Mouse (Mus musculus) liver, adult 2 months (tissue): ENCODE data around the gene Cdh4. TPM values are rescaled to one million over a fixed set of nuclear protein-coding genes. Genes with fewer than 3 reads are reported as not detected.

Experiments used
- DNase-seq: peaks from one replicate; pipeline ENCODE4 v3.0.0-alpha.2; 2011; ENCODE audit warnings: low read depth, low spot score; ENCODE audit errors: extremely low read depth
- H3K27ac ChIP-seq: fragments of 200-500 bp; replicated peaks from 2 replicates; pipeline ENCODE4 v1.5.1; 2012; ENCODE audit warnings: low read depth, mild to moderate bottlenecking, control low read depth, inconsistent platforms, low read length; ENCODE audit not compliant: insufficient read depth
- H3K27me3 ChIP-seq: fragments of 200-500 bp; 2 replicates; pipeline ENCODE4 v1.6.1; 2012; ENCODE audit warnings: mild to moderate bottlenecking, moderate library complexity, low read length, inconsistent platforms; ENCODE audit not compliant: control insufficient read depth, insufficient read depth
- H3K36me3 ChIP-seq: fragments of 200-500 bp; 2 replicates; pipeline ENCODE4 v1.6.1; 2012; ENCODE audit warnings: low read length, inconsistent platforms; ENCODE audit not compliant: control insufficient read depth, insufficient read depth
- H3K4me1 ChIP-seq: fragments of 200-500 bp; 2 replicates; pipeline ENCODE4 v1.6.1; 2011; ENCODE audit warnings: low read length; ENCODE audit not compliant: control insufficient read depth, insufficient read depth
- H3K4me3 ChIP-seq: fragments of 200-500 bp; 2 replicates; pipeline ENCODE4 v1.5.1; 2011; ENCODE audit warnings: low read depth, mild to moderate bottlenecking, control low read depth, low read length, moderate library complexity; ENCODE audit not compliant: insufficient read depth
- H3K79me2 ChIP-seq: fragments of 200-500 bp; 2 replicates; pipeline ENCODE4 v1.6.1; 2012; ENCODE audit warnings: inconsistent platforms, mild to moderate bottlenecking, low read length, moderate library complexity; ENCODE audit not compliant: control insufficient read depth, insufficient read depth
- H3K9ac ChIP-seq: fragments of 200-500 bp; 2 replicates; pipeline ENCODE4 v1.6.1; 2012; ENCODE audit warnings: low read depth, mild to moderate bottlenecking, control low read depth, inconsistent platforms, low read length
- CTCF ChIP-seq: fragments of 200-500 bp; IDR thresholded peaks from 2 replicates; pipeline ENCODE4 v1.5.1; 2011; ENCODE audit warnings: low read depth, low read length, control low read depth
- POLR2A ChIP-seq: fragments of 200-500 bp; IDR thresholded peaks from 2 replicates; pipeline ENCODE4 v1.6.1; 2011; ENCODE audit warnings: low read length, control low read depth; ENCODE audit not compliant: insufficient read depth; ENCODE audit errors: extremely low read depth
- WGBS: fragments of 180-500 bp; shearing (Covaris S2); methylation state at CpG from one replicate; pipeline ENCODE4 v1.1.7; 2018; 5-methylcytosine and 5-hydroxymethylcytosine counted together
- polyA plus RNA-seq: library from polyadenylated mRNA; depleted of rRNA; stranded (reverse); fragments of >200 nt; gene quantifications from 2 replicates; pipeline ENCODE4 v1.2.3, GENCODE M21; 2012
- total RNA-seq: library from RNA; depleted of rRNA; stranded (reverse); fragments of >200 nt; gene quantifications from 2 replicates; pipeline ENCODE4 v1.2.3, GENCODE M21; 2014

Cdh4 gene
- total and polyA plus RNA-seq, 2 experiments: 0.18 to 0.37 TPM

DNA sequence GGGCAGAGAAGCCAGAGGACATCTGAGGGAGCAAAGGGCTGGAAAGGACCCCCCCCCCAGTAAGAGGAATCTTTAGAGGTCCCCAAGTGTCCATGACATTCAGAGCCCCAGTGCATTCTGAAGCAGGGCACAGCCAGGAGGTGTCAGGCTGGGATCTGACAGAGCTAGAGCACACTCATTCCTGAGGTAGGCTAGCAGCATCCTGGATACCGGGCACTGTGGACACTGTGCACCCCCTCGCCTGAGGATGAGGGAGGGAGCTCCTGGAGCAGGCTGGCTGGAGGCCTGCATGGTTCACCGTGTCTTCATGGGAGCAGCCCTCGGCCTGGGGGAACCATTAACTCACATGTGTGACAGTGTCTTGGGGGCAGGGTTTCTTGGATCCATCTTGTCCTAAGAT lies 287.6 kb downstream of the Cdh4 start:
- no peak overlapping the region for H3K4me3 ChIP-seq
- no peaks in the 10 kb centered on the region for H3K36me3 ChIP-seq
- no peaks in the 10 kb centered on the region for H3K27me3 ChIP-seq
- no peaks in the 10 kb centered on the region for H3K79me2 ChIP-seq
- DNase-seq: no peak
- no peak overlapping the region for H3K27ac ChIP-seq
- TF ChIP-seq CTCF (no peak), POLR2A (no peak)
- 85% methylated on average over 4 of the region's 4 CpGs for WGBS
- H3K4me1 ChIP-seq: no peaks in the 10 kb centered on the region
- no peak overlapping the region for H3K9ac ChIP-seq

- H3K79me2 ChIP-seq: no peaks in the 10 kb centered on the region
- no peak for DNase-seq
- no peak for TF ChIP-seq CTCF
- H3K4me1 ChIP-seq: no peaks in the 10 kb centered on the region
- H3K27ac ChIP-seq: no peak overlapping the region
- no peaks in the 10 kb centered on the region for H3K36me3 ChIP-seq
- no peak overlapping the region for H3K9ac ChIP-seq
- 63% methylated on average over 16 of the region's 16 CpGs for WGBS
- H3K27me3 ChIP-seq: no peaks in the 10 kb centered on the region
- no peak overlapping the region for H3K4me3 ChIP-seq
Observed at GRCm38 (mm10) chr2:179733141-179733831, 291.1 kb downstream of the Cdh4 start.

DNA sequence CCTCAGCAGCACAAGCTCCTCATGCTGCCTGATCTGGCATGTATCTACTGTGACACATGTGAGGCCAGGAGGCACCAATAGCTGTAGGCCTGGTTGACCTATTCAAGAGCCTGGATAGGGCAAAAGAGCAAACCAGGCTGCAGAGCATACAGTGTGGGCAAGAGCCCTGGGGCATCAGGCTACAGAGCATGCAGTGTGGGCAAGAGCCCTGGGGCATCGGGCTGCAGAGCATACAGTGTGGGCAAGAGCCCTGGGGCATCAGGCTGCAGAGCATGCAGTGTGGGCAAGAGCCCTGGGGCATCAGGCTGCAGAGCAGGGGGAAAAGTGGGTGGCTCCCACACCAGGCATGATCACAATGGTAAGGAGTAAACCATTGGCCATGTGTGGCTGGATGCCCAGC lies 300.2 kb downstream of the Cdh4 start:
- no peak overlapping the region for H3K9ac ChIP-seq
- WGBS: 76% methylated on average over 1 of the region's 1 CpGs
- no peak overlapping the region for H3K4me3 ChIP-seq
- H3K4me1 ChIP-seq: no peaks in the 10 kb centered on the region
- no peaks in the 10 kb centered on the region for H3K79me2 ChIP-seq
- H3K36me3 ChIP-seq: no peaks in the 10 kb centered on the region
- DNase-seq: no peak
- no peaks in the 10 kb centered on the region for H3K27me3 ChIP-seq
- no peak overlapping the region for H3K27ac ChIP-seq
- TF ChIP-seq CTCF (no peak), POLR2A (no peak)

DNA sequence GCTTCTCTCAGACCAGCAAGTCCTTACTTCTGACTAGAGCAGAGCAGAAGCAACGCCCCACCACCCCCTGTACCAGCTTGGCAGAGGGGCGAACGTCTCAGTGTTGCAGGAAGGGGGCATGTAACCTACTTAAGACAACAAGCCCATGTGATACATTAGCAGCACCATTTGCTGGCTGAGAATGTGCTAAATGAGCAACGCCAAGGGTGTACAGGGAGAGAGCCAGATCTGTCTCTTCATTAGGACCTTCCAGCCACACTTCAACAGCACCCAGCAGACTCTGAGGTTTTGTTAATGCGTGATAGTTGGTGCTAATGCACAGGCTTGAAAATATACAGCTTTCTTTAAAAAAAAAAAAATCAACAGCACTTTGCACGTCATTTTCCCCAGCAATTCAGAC lies 300.6 kb downstream of the Cdh4 start:
- no peak for DNase-seq
- Histone ChIP-seq H3K27ac (no peak overlapping the region), H3K9ac (no peak overlapping the region), H3K4me3 (no peak overlapping the region), H3K79me2 (no peaks in the 10 kb centered on the region), H3K4me1 (no peaks in the 10 kb centered on the region), H3K36me3 (no peaks in the 10 kb centered on the region), H3K27me3 (no peaks in the 10 kb centered on the region)
- TF ChIP-seq CTCF: no peak
- no peak for TF ChIP-seq POLR2A
- WGBS: 74% methylated on average over 6 of the region's 6 CpGs

DNA sequence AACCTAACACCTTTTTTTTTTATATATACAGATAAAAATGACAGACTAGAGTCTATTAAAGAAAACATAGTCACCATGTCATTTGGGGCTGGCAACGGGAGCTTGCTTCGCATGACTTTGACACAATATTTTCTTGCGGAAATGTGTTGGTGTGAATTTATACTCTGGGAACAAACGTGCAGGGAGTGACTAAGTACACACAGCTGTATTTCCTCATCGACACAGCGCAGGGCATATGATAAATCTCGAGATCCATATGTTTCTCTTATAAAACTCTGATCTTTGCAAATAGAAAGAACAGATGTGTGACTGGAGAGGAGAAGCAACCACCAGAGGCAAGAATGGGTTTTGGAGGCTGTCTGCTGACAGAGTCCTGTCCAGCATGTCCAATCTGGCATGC lies 304.3 kb downstream of the Cdh4 start:
- Histone ChIP-seq H3K27me3 (no peaks in the 10 kb centered on the region), H3K79me2 (no peaks in the 10 kb centered on the region), H3K4me1 (no peaks in the 10 kb centered on the region), H3K36me3 (no peaks in the 10 kb centered on the region), H3K27ac (no peak overlapping the region), H3K9ac (no peak overlapping the region), H3K4me3 (no peak overlapping the region)
- no peak for TF ChIP-seq POLR2A
- TF ChIP-seq CTCF: no peak
- DNase-seq: no peak
- 78% methylated on average over 7 of the region's 7 CpGs for WGBS

DNA sequence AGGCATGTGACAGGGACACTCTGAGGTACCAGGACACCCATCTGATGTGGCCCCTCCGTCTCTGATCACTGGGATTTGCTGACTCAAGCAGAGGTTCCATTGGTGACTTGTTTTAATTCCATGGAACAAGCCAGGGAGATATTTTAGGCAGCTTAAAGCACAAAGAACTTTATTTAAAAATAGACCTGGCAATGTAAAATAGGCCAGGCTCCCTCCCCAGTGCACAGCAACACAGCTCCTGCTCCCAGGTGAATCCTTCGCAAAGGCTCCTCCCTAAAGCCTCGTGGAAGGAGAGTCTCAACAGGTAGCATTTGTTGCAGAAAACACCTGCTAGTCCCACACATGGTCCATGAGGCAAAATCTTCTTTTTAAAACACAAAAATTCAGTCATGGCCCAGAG lies 307.2 kb downstream of the Cdh4 start:
- H3K9ac ChIP-seq: no peak overlapping the region
- no peaks in the 10 kb centered on the region for H3K36me3 ChIP-seq
- DNase-seq: no peak
- H3K4me1 ChIP-seq: no peaks in the 10 kb centered on the region
- TF ChIP-seq CTCF (no peak), POLR2A (no peak)
- no peak overlapping the region for H3K4me3 ChIP-seq
- no peaks in the 10 kb centered on the region for H3K27me3 ChIP-seq
- 64% methylated on average over 3 of the region's 3 CpGs for WGBS
- no peaks in the 10 kb centered on the region for H3K79me2 ChIP-seq
- H3K27ac ChIP-seq: no peak overlapping the region
